Mouse (Mus musculus) mammary gland, adult 2 months (tissue): ENCODE results near the gene Mov10. TPM values are rescaled to one million over a fixed set of nuclear protein-coding genes. Genes with fewer than 3 reads are reported as not detected.

ENCODE experiments used
- polyA plus RNA-seq: library from polyadenylated mRNA; depleted of rRNA; stranded (reverse); fragments of >200 nt; gene quantifications from 2 replicates; pipeline ENCODE4 v1.2.3, GENCODE M21; 2012; ENCODE audit warnings: low replicate concordance; rRNA removed

Gene Mov10
- polyA plus RNA-seq, result 16.8 and 22.4 TPM in 2 replicates

DNA sequence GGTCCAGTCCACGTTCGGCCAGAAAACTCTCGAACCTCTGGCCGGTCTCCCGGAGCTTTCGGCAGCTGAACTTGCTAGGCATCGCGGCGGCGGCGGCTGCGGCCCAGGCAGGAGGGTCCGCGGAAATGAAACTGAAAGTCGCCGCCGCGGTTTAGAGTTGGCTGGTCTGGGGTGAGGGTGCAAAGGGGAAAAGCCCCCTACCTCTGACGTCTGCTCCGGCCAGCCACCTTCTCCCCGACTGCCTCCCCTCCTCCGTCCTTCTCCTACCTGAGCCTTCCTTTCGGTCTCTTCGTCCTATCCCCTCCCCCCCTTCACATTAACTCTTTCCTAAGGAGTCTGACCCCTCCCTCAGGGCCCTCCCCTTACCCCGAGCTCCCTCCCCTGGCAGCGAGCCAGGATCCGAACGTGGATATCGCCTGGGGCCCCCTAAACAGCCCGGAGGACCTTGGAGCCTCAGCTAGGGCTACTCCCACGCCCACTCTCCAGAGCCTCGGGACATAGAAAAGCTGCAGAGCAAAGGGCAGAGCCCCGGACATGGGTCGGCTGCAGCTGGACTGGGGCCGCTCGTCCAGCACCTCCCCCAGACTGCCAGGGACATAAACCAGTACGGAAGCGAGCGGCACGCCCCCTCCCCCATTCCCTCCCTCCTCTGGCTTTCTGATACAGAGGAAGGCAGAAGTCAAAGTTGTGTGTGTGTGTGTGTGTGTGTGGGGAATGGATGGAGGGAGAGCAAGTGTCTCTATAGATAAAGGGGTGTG lies at the start of gene Mov10:
TSS of gene Mov10 (minus strand) at position 573 of the 758 bp plus-strand sequence.

DNA sequence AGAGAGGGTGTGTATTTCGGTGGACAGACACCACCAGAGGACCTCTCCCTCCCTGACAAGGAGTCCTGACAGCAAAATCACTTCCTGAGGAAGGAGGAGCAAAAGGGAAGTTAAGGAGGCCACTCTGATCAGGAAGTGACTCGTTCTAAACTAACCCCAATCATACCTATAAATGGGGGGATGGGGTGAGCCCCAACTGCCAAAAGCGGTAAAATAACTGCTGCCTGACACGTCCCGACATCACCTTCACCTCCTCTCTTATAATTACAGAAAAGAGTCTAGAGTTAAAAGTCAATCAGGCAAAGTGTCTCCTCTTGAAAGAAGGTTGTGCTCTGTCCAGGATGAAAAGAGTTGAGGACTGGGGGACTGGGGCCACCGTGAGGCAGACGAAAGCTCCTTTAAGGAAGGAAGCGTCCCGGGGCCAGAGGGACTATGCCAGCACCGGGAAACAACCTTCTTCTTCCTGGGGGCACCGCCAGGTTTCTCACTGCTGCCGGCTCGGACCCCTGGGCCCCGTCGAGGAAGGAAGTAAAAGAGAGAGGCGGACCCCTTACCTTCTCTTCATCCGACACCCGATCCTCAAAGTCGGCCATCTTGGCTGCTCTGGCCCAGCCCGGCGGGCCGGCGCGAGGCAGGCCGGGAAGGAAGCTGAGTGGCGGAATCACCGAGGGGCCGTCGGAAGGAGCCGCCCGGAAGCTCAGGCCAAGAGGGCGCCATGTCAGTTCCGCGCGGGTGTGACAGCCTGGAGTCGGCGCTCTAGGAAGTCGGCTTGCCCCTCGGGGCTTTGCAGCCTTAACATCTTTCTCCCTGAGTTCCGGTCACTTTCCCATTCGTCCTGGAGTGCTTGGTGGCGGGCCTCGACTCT lies 45.7 kb upstream of the Mov10 start, which contains the start of the genes St7l and Capza1:
TSS of gene St7l (plus strand) at position 220 of the 865 bp plus-strand sequence.
TSS of gene Capza1 (minus strand) at position 720 of the 865 bp plus-strand sequence.

DNA sequence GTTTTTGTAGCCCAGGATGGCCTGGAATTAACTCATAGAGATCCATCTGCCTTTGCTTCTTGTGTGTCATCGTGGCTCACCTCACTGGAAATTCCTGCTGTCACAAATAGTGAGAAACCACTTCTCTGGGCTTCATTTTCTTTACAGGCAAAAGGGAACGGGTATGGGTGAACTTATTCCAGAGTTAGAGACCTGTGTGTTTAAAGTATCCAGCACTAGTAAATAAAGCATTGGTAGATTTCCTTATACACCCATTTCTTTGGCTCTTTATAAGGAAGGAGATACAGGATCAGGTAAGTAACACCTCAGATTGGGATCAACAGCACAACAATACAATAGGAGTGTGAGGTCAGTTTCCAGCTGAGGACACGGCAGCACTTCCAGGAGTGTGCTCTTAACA lies 30.3 kb downstream of the Mov10 start, which contains the start of gene Rhoc:
TSS of gene Rhoc (plus strand) at position 301 of the 400 bp plus-strand sequence.

DNA sequence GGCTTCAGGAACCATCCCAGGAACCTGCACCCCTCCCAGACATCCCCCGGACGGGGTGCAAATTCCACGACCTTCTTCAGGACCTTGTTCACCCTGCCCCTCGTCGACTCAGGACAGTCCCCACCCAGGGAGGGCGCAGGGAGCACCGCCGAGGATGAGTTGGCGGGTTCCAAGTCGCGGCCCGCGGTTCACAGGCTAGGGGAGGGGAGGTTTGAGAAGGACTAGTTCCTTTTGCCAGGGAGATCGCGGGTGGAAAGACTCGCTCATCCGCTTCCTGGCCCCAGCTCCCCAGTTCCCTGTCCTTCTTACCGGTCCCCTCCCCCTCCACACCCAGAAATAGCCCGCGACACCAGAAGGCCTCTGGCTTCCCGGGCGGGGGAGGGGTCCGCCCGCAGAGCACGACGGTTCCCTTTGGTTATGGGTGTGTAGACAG lies 36.9 kb downstream of the Mov10 start, which contains the start of gene Fam19a3:
TSS of gene Fam19a3 (minus strand) at position 370 of the 433 bp plus-strand sequence.

DNA sequence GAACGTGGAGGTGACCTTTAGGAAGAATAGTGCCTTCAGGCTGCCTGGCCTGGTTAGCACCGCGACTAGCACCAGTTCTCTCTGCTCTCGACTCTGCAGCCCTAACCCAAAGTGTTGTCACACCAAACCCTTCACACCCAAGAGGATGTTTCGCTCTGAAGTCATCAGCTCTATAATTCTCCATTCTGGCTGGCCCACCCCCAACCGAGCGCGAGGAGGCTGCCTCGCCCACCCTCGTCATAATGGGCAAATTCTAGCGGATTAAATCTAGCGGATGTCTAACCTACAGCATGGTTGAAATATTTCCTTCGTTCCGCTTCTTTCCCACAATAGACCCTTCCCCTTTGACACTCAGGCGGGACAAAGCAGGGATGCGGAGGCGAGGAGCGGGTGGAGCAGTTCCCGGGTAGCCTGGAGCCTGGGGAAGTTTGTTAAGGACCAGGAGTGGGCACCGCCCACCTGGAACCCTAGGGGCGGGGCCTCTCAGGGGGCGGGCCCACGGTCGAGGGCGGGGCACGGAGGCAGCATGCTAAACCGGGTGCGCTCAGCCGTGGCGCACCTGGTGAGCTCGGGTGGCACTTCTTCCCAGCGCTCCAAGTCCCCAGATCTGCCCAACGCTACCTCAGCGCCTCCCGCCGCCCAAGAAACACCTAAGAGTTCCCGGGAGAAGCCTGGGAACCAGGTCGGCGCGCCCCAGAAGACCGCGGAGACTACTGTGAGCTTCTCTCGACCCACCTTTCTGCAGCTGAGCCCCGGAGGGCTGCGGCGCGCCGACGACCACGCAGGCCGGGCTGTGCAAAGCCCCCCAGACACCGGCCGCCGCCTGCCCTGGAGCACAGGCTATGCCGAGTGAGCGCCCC lies 37.6 kb downstream of the Mov10 start, which contains the start of gene Ppm1j:
TSS of gene Ppm1j (plus strand) at position 496 of the 860 bp plus-strand sequence.

Other genes starting within 250 kb of the Mov10 start
- 19.7 and 33.9 TPM in 2 replicates for gene Slc16a1, start 179.9 kb downstream of the Mov10 start, polyA plus RNA-seq
- 27.7 and 34.4 TPM in 2 replicates for gene Ppm1j, start 37.5 kb downstream of the Mov10 start, polyA plus RNA-seq
- 0.29 and 1.9 TPM in 2 replicates for gene Fam19a3, start 36.7 kb downstream of the Mov10 start, polyA plus RNA-seq
- 113 and 121 TPM in 2 replicates for gene Rhoc, start 30.2 kb downstream of the Mov10 start, polyA plus RNA-seq
- gene St7l, start 45.4 kb upstream of the Mov10 start, polyA plus RNA-seq, result 6.4 and 8.5 TPM in 2 replicates
- 18.8 and 44.7 TPM in 2 replicates for gene Capza1, start 45.9 kb upstream of the Mov10 start, polyA plus RNA-seq
- 1.4 and 2.0 TPM in 2 replicates for gene Wnt2b, start 143.4 kb upstream of the Mov10 start, polyA plus RNA-seq
- 3.0 and 3.7 TPM in 2 replicates for gene Cttnbp2nl, start 234.6 kb upstream of the Mov10 start, polyA plus RNA-seq
- not detected in 2 replicates for gene 4930564D02Rik, start 248.3 kb upstream of the Mov10 start, polyA plus RNA-seq